Mouse (Mus musculus) CH12.LX (cell line): Measurements from ENCODE around the gene Agbl5. TPM values are rescaled to one million over a fixed set of nuclear protein-coding genes. Genes with fewer than 3 reads are reported as not detected.

Source experiments
- DNase-seq: peaks from one replicate; pipeline ENCODE4 v3.0.0-alpha.2; 2013; ENCODE audit errors: extremely low read depth
- H3K27ac ChIP-seq: 2 replicates; pipeline ENCODE4 v1.5.1; 2012; ENCODE audit warnings: low read depth, mild to moderate bottlenecking, control low read depth, moderate library complexity; ENCODE audit not compliant: insufficient read depth
- H3K27me3 ChIP-seq: replicated peaks from 2 replicates; pipeline ENCODE3; 2012; ENCODE audit warnings: inconsistent platforms
- H3K36me3 ChIP-seq, 2 experiments: replicated peaks in 1 of 2; 2 replicates each; pipeline versions ENCODE3 to v1.6.1; 2012; ENCODE audit warnings: inconsistent platforms in 1 of 2, low read length in 1 of 2, mild to moderate bottlenecking in 1 of 2, mixed read lengths in 1 of 2, moderate library complexity in 1 of 2; ENCODE audit not compliant: control insufficient read depth in 1 of 2, insufficient read depth in 1 of 2
- H3K4me1 ChIP-seq, 2 experiments: 2 replicates each; pipeline ENCODE4 v1.6.1; 2012; ENCODE audit warnings: inconsistent platforms in 1 of 2, moderate library complexity in 1 of 2; ENCODE audit not compliant: insufficient read depth in 2 of 2, control insufficient read depth in 1 of 2
- H3K4me2 ChIP-seq: 2 replicates; pipeline ENCODE4 v1.6.1; 2012; ENCODE audit warnings: low read depth, mild to moderate bottlenecking, control low read depth; ENCODE audit not compliant: poor library complexity, insufficient read depth, severe bottlenecking
- H3K4me3 ChIP-seq, 3 experiments: fragments of 150-350 bp in 1 of 3; sonication (generic) in 1 of 3; replicated peaks in 1 of 3; 2 replicates each; pipeline versions ENCODE3 to v1.5.1; 2011 to 2012; ENCODE audit warnings: low read depth in 2 of 3, low read length in 2 of 3, mild to moderate bottlenecking in 2 of 3, moderate library complexity in 2 of 3, control low read depth in 1 of 3, improper control_type of control experiment in 1 of 3, inconsistent platforms in 1 of 3, mixed read lengths in 1 of 3; ENCODE audit not compliant: poor library complexity in 1 of 3
- H3K79me2 ChIP-seq: replicated peaks from 2 replicates; pipeline ENCODE4 v1.6.1; 2012; ENCODE audit warnings: mild to moderate bottlenecking, moderate library complexity; ENCODE audit not compliant: control insufficient read depth, poor library complexity, insufficient read depth, severe bottlenecking; ENCODE audit errors: extremely low read depth
- H3K9ac ChIP-seq: 2 replicates; pipeline ENCODE4 v1.6.1; 2012; ENCODE audit warnings: low read depth, mild to moderate bottlenecking, control low read depth, moderate library complexity; ENCODE audit not compliant: insufficient read depth
- H3K9me3 ChIP-seq: replicated peaks from 2 replicates; pipeline ENCODE3; 2012; ENCODE audit warnings: low read length, inconsistent platforms, mixed read lengths
- BHLHE40 ChIP-seq: IDR thresholded peaks from 2 replicates; pipeline ENCODE4 v1.6.1; 2011; ENCODE audit warnings: mild to moderate bottlenecking, low read depth, low read length, improper control_type of control experiment
- CHD1 ChIP-seq: IDR thresholded peaks from 2 replicates; pipeline ENCODE4 v1.6.1; 2012; ENCODE audit warnings: low read depth, low read length, improper control_type of control experiment, inconsistent platforms
- CHD2 ChIP-seq: IDR thresholded peaks from 2 replicates; pipeline ENCODE4 v1.6.1; 2011; ENCODE audit warnings: low read length, improper control_type of control experiment
- CTCF ChIP-seq, 2 experiments: IDR thresholded peaks in 1 of 2; conservative IDR thresholded peaks in 1 of 2; 2 replicates each; pipeline ENCODE4 v1.5.1; 2011 to 2012; ENCODE audit warnings: low read depth in 2 of 2, low read length in 2 of 2, improper control_type of control experiment in 1 of 2, inconsistent platforms in 1 of 2, mild to moderate bottlenecking in 1 of 2, moderate library complexity in 1 of 2
- E2F4 ChIP-seq: IDR thresholded peaks from 2 replicates; pipeline ENCODE4 v1.6.1; 2011; ENCODE audit warnings: low read depth, low read length, improper control_type of control experiment; ENCODE audit not compliant: insufficient replicate concordance
- ELF1 ChIP-seq: IDR thresholded peaks from 2 replicates; pipeline ENCODE4 v1.6.1; 2014; ENCODE audit warnings: low read depth, mild to moderate bottlenecking, inconsistent platforms, low read length, improper control_type of control experiment
- EP300 ChIP-seq: IDR thresholded peaks from 2 replicates; pipeline ENCODE4 v1.6.1; 2011; ENCODE audit warnings: low read length, improper control_type of control experiment
- ETS1 ChIP-seq: conservative IDR thresholded peaks from 2 replicates; pipeline ENCODE4 v1.6.1; 2012; ENCODE audit warnings: low read depth, mild to moderate bottlenecking, inconsistent platforms, low read length, improper control_type of control experiment, moderate library complexity
- GABPA ChIP-seq: IDR thresholded peaks from 2 replicates; pipeline ENCODE4 v1.6.1; 2012; ENCODE audit warnings: low read depth, low read length, improper control_type of control experiment, inconsistent platforms; ENCODE audit not compliant: insufficient replicate concordance
- HCFC1 ChIP-seq: IDR thresholded peaks from 2 replicates; pipeline ENCODE4 v1.6.1; 2012; ENCODE audit warnings: low read depth, mild to moderate bottlenecking, inconsistent platforms, low read length, improper control_type of control experiment
- IRF4 ChIP-seq: IDR thresholded peaks from 2 replicates; pipeline ENCODE4 v1.6.1; 2014; ENCODE audit warnings: low read depth, mild to moderate bottlenecking, inconsistent platforms, low read length, improper control_type of control experiment
- JUN ChIP-seq: IDR thresholded peaks from 2 replicates; pipeline ENCODE4 v1.6.1; 2011; ENCODE audit warnings: low read depth, mild to moderate bottlenecking, low read length, improper control_type of control experiment, moderate library complexity; ENCODE audit not compliant: insufficient read depth
- JUND ChIP-seq: conservative IDR thresholded peaks from 2 replicates; pipeline ENCODE4 v1.6.1; 2011; ENCODE audit warnings: low read depth, low read length, improper control_type of control experiment
- KAT2A ChIP-seq: IDR thresholded peaks from 2 replicates; pipeline ENCODE4 v1.6.1; 2012; ENCODE audit warnings: low read length, improper control_type of control experiment, inconsistent platforms; ENCODE audit not compliant: insufficient replicate concordance
- MAFK ChIP-seq: IDR thresholded peaks from 2 replicates; pipeline ENCODE4 v1.6.1; 2011; ENCODE audit warnings: low read length, improper control_type of control experiment; ENCODE audit not compliant: insufficient replicate concordance
- MAX ChIP-seq: IDR thresholded peaks from 2 replicates; pipeline ENCODE4 v1.6.1; 2011; ENCODE audit warnings: low read length, improper control_type of control experiment
- MAZ ChIP-seq: IDR thresholded peaks from 2 replicates; pipeline ENCODE4 v1.6.1; 2012; ENCODE audit warnings: low read depth, mild to moderate bottlenecking, inconsistent platforms, low read length, improper control_type of control experiment, moderate library complexity
- MEF2A ChIP-seq: IDR thresholded peaks from 2 replicates; pipeline ENCODE4 v1.6.1; 2014; ENCODE audit warnings: low read depth, mild to moderate bottlenecking, inconsistent platforms, low read length, improper control_type of control experiment, borderline replicate concordance
- MXI1 ChIP-seq: IDR thresholded peaks from 2 replicates; pipeline ENCODE4 v1.6.1; 2011; ENCODE audit warnings: mild to moderate bottlenecking, low read depth, low read length, improper control_type of control experiment
- MYC ChIP-seq: IDR thresholded peaks from 2 replicates; pipeline ENCODE4 v1.6.1; 2011; ENCODE audit warnings: low read depth, mild to moderate bottlenecking, improper control_type of control experiment, low read length
- NELFE ChIP-seq: IDR thresholded peaks from 2 replicates; pipeline ENCODE4 v1.6.1; 2011; ENCODE audit warnings: low read depth, low read length, improper control_type of control experiment
- NRF1 ChIP-seq: IDR thresholded peaks from 2 replicates; pipeline ENCODE4 v1.6.1; 2014; ENCODE audit warnings: low read depth, mild to moderate bottlenecking, inconsistent platforms, low read length, improper control_type of control experiment, moderate library complexity
- PAX5 ChIP-seq: IDR thresholded peaks from 2 replicates; pipeline ENCODE4 v1.6.1; 2012; ENCODE audit warnings: low read length, inconsistent platforms, mixed read lengths
- POLR2A ChIP-seq: IDR thresholded peaks from 2 replicates; pipeline ENCODE4 v1.6.1; 2011; ENCODE audit warnings: low read depth, mild to moderate bottlenecking, improper control_type of control experiment, low read length
- POLR2AphosphoS2 ChIP-seq: IDR thresholded peaks from 2 replicates; pipeline ENCODE4 v1.6.1; 2011; ENCODE audit warnings: low read depth, low read length, improper control_type of control experiment
- RAD21 ChIP-seq: IDR thresholded peaks from 2 replicates; pipeline ENCODE4 v1.6.1; 2011; ENCODE audit warnings: low read depth, mild to moderate bottlenecking, low read length, improper control_type of control experiment, moderate library complexity
- RCOR1 ChIP-seq: conservative IDR thresholded peaks from 2 replicates; pipeline ENCODE4 v1.6.1; 2012; ENCODE audit warnings: low read depth, mild to moderate bottlenecking, inconsistent platforms, low read length, improper control_type of control experiment
- SIN3A ChIP-seq: IDR thresholded peaks from 2 replicates; pipeline ENCODE4 v1.6.1; 2012; ENCODE audit warnings: low read length, improper control_type of control experiment, inconsistent platforms
- SMC3 ChIP-seq: IDR thresholded peaks from 2 replicates; pipeline ENCODE4 v1.6.1; 2011; ENCODE audit warnings: low read depth, low read length, improper control_type of control experiment
- TBP ChIP-seq: conservative IDR thresholded peaks from 2 replicates; pipeline ENCODE4 v1.6.1; 2011; ENCODE audit warnings: low read depth, low read length, improper control_type of control experiment
- TCF12 ChIP-seq: IDR thresholded peaks from 2 replicates; pipeline ENCODE4 v1.6.1; 2014; ENCODE audit warnings: low read depth, mild to moderate bottlenecking, inconsistent platforms, low read length, improper control_type of control experiment
- UBTF ChIP-seq: IDR thresholded peaks from 2 replicates; pipeline ENCODE4 v1.6.1; 2012; ENCODE audit warnings: low read depth, mild to moderate bottlenecking, inconsistent platforms, low read length, improper control_type of control experiment, moderate library complexity
- USF1 ChIP-seq: IDR thresholded peaks from 2 replicates; pipeline ENCODE4 v1.6.1; 2014; ENCODE audit warnings: low read depth, mild to moderate bottlenecking, inconsistent platforms, low read length, improper control_type of control experiment
- USF2 ChIP-seq: conservative IDR thresholded peaks from 2 replicates; pipeline ENCODE4 v1.6.1; 2011; ENCODE audit warnings: low read depth, low read length, improper control_type of control experiment
- ZC3H11A ChIP-seq: IDR thresholded peaks from 2 replicates; pipeline ENCODE4 v1.6.1; 2012; ENCODE audit warnings: low read depth, mild to moderate bottlenecking, inconsistent platforms, low read length, improper control_type of control experiment
- ZKSCAN1 ChIP-seq: IDR thresholded peaks from 2 replicates; pipeline ENCODE4 v1.6.1; 2012; ENCODE audit warnings: low read depth, inconsistent platforms, low read length, improper control_type of control experiment, borderline replicate concordance
- ZMIZ1 ChIP-seq: IDR thresholded peaks from 2 replicates; pipeline ENCODE4 v1.6.1; 2012; ENCODE audit warnings: low read depth, mild to moderate bottlenecking, inconsistent platforms, low read length, improper control_type of control experiment
- ZNF384 ChIP-seq: IDR thresholded peaks from 2 replicates; pipeline ENCODE4 v1.6.1; 2012; ENCODE audit warnings: low read depth, low read length, improper control_type of control experiment, inconsistent platforms
- dilution Hi-C: fragments of 300-500 bp; cut with MboI; formaldehyde crosslinking; loops from 2 replicates; pipeline ENCODE4 v1.14.3; 2020; ENCODE audit warnings: low sequenced_read_pairs; ENCODE audit not compliant: extremely low pct_unique_long_range_greater_than_20kb, extremely low pct_ligation_motif_present
- in situ Hi-C: fragments of 300-500 bp; cut with MboI; formaldehyde crosslinking; loops from 3 replicates; pipeline ENCODE4 v1.14.3; 2019; ENCODE audit warnings: low sequenced_read_pairs, low pct_ligation_motif_present, low pct_unique_long_range_greater_than_20kb, mixed read lengths
- polyA plus RNA-seq: library from polyadenylated mRNA; unstranded; fragments of >175 nt; gene quantifications from 2 replicates; pipeline ENCODE4 v1.2.1, GENCODE M21; 2012; ENCODE audit warnings: low read depth; ENCODE audit not compliant: insufficient read length
- total RNA-seq, 2 experiments: library from RNA; depleted of rRNA; stranded (reverse); fragments of 300-350 nt in 1 of 2; fragments of >200 nt in 1 of 2; gene quantifications; 2 replicates each; pipeline ENCODE4 v1.2.3; 2012 to 2014

Gene Agbl5
- total and polyA plus RNA-seq, 3 experiments = 4.1 to 11.6 (median 9.3) TPM

- Histone ChIP-seq H3K4me1 (peaks cover 21 to 54% of the 10 kb centered on the region in 2 experiments), H3K27ac (no peak overlapping the region), H3K4me2 (no peak overlapping the region), H3K4me3 (no peak overlapping the region), H3K27me3 (no peaks in the 10 kb centered on the region), H3K79me2 (peaks cover 9% of the 10 kb centered on the region), H3K36me3 (peaks cover 9 to 15% of the 10 kb centered on the region in 2 experiments), H3K9me3 (no peaks in the 10 kb centered on the region), H3K9ac (no peak overlapping the region)
- peak; percentile 86 for TF ChIP-seq TCF12
- TF ChIP-seq EP300 = peak; percentile 79
- TF ChIP-seq JUND = no peak
- no peak for TF ChIP-seq ZKSCAN1
- no peak for TF ChIP-seq POLR2AphosphoS2
- peak; percentile 68 for TF ChIP-seq IRF4
- TF ChIP-seq ELF1 = peak; percentile 50; the same call in 1 of the 2 replicates
- peak; percentile 99 for TF ChIP-seq ETS1
- no peak for TF ChIP-seq CTCF (conservative IDR thresholded peaks at IDR 0.05 in 1 of 2, IDR thresholded peaks at IDR 0.05 in 1 of 2; ENCODE audit: low read depth in 2 of 2, low read length in 2 of 2)
- peak; percentile 82 for TF ChIP-seq SIN3A
- TF ChIP-seq SMC3 = no peak
- TF ChIP-seq ZC3H11A = no peak
- no peak for TF ChIP-seq GABPA
- TF ChIP-seq BHLHE40 = peak; percentile 99
- TF ChIP-seq KAT2A = no peak
- TF ChIP-seq UBTF = no peak
- TF ChIP-seq POLR2A = no peak
- TF ChIP-seq PAX5 = no peak
- no peak for TF ChIP-seq CHD1
- TF ChIP-seq CHD2 = no peak
- peak; percentile 63 for TF ChIP-seq MAX
- TF ChIP-seq MYC = peak; percentile 75; the same call in 1 of the 2 replicates
- no peak for TF ChIP-seq USF1
- 0 out of 2 replicates have a peak, but pooled peaks have one; percentile 25 for TF ChIP-seq MAZ
- no peak for TF ChIP-seq NRF1
- TF ChIP-seq MXI1 = no peak
- no peak for TF ChIP-seq MEF2A
- TF ChIP-seq E2F4 = no peak
- TF ChIP-seq NELFE = no peak; the same call in 1 of the 2 replicates
- TF ChIP-seq JUN = no peak
- no peak for TF ChIP-seq ZNF384
- no peak for TF ChIP-seq RCOR1
- TF ChIP-seq ZMIZ1 = no peak
- TF ChIP-seq TBP = no peak
- TF ChIP-seq RAD21 = no peak
- no peak for TF ChIP-seq USF2
- no peak for TF ChIP-seq MAFK
- no peak for TF ChIP-seq HCFC1
- peak; percentile 64 for DNase-seq
- dilution Hi-C loops (no loop called here), in situ Hi-C loops (no loop called here)
These were observed 21.6 kb upstream of the Agbl5 start for GRCm38 (mm10) chr5:30866871-30867270.
